In genomic region chr17:46041223-46041622, GRCm38 (mm10) we compare ENCODE assay signal across 9 mouse cellular contexts. TPM values are rescaled to one million over a fixed set of nuclear protein-coding genes. Genes with fewer than 3 reads are reported as not detected.
DNase-seq lines count a peak whose midpoint lies in the region; ATAC-seq and TF ChIP-seq lines count a peak whose summit lies in the region.
"Had no signal": no experiment of that assay in that cellular context is flagged by ENCODE, and none has a peak within 500 bp of the region (broad histone marks: within the 10 kb centered on the region; RNA-seq: fewer than 3 reads in every experiment).

No protein-coding gene starts in this region.

- H3K4me2 ChIP-seq in heart, postnatal 0 days (ENCODE audit: low read depth, low read length): no peak overlapping the region
- no peak overlapping the region for H3K4me2 ChIP-seq in heart, embryonic 12.5 days
- H3K4me2 ChIP-seq in stomach, postnatal 0 days (replicated peaks; ENCODE audit: low read depth): no peak overlapping the region
- no peak overlapping the region for H3K4me2 ChIP-seq in forebrain, embryonic 15.5 days (replicated peaks)
- H3K4me2 ChIP-seq: hindbrain, embryonic 15.5 days had no signal

- no peak for DNase-seq in heart, postnatal 0 days (ENCODE audit: low spot score)
- peak; percentile 68 to 77 for DNase-seq in lung, adult 18-20 months
- peak; percentile 67 for DNase-seq in stomach, postnatal 0 days (ENCODE audit: low spot score)
- DNase-seq in forebrain, embryonic 10.5 days (ENCODE audit: extremely low spot score, low spot score): no peak

- H3K36me3 ChIP-seq in heart, postnatal 0 days (replicated peaks; ENCODE audit: control insufficient read depth, insufficient read depth, low read length): no peaks in the 10 kb centered on the region
- no peaks in the 10 kb centered on the region for H3K36me3 ChIP-seq in heart, embryonic 12.5 days
- H3K36me3 ChIP-seq in stomach, postnatal 0 days (ENCODE audit: control insufficient read depth, insufficient read depth, low read length): no peaks in the 10 kb centered on the region
- H3K36me3 ChIP-seq in forebrain, embryonic 15.5 days: no peaks in the 10 kb centered on the region
- H3K36me3 ChIP-seq in forebrain, embryonic 10.5 days (replicated peaks): no peaks in the 10 kb centered on the region
- H3K36me3 ChIP-seq: hindbrain, embryonic 15.5 days had no signal

- no peak overlapping the region for H3K9ac ChIP-seq in heart, postnatal 0 days (replicated peaks; ENCODE audit: low read depth, low read length)
- no peak overlapping the region for H3K9ac ChIP-seq in heart, embryonic 12.5 days
- H3K9ac ChIP-seq in stomach, postnatal 0 days (ENCODE audit: low read length): no peak overlapping the region
- H3K9ac ChIP-seq in forebrain, embryonic 15.5 days (replicated peaks): no peak overlapping the region
- H3K9ac ChIP-seq: hindbrain, embryonic 15.5 days had no signal

- no peak for TF ChIP-seq POLR2A in cortical plate, adult 2 months (IDR thresholded peaks at IDR 0.05; ENCODE audit: extremely low read depth, insufficient read depth, low read length)

- TF ChIP-seq CTCF in heart, postnatal 0 days (IDR thresholded peaks at IDR 0.05; ENCODE audit: low read depth): peak; percentile 49
- peak; percentile 59 for TF ChIP-seq CTCF in cortical plate, adult 2 months (IDR thresholded peaks at IDR 0.05; ENCODE audit: extremely low read depth, insufficient read depth, low read length)
- TF ChIP-seq CTCF in stomach, postnatal 0 days (IDR thresholded peaks at IDR 0.05; ENCODE audit: low read depth): peak; percentile 81

- no peak for TF ChIP-seq EP300 in heart, postnatal 0 days (IDR thresholded peaks at IDR 0.05; ENCODE audit: low read depth)
- no peak for TF ChIP-seq EP300 in stomach, postnatal 0 days (optimal IDR thresholded peaks at IDR 0.05)

- no peak overlapping the region for H3K4me3 ChIP-seq in heart, postnatal 0 days (ENCODE audit: low read depth, low read length)
- no peak overlapping the region for H3K4me3 ChIP-seq in heart, embryonic 12.5 days
- no peak overlapping the region for H3K4me3 ChIP-seq in cortical plate, adult 2 months (ENCODE audit: insufficient read depth, low read length)
- no peak overlapping the region for H3K4me3 ChIP-seq in stomach, postnatal 0 days (ENCODE audit: low read depth, low read length)
- H3K4me3 ChIP-seq in forebrain, embryonic 15.5 days: no peak overlapping the region
- no peak overlapping the region for H3K4me3 ChIP-seq in forebrain, embryonic 10.5 days
- H3K4me3 ChIP-seq: hindbrain, embryonic 15.5 days had no signal

- no peaks in the 10 kb centered on the region for H3K27me3 ChIP-seq in heart, postnatal 0 days (ENCODE audit: control insufficient read depth, insufficient read depth, low read length)
- 0 out of 2 replicates have a peak, but pooled peaks cover 5% of the 10 kb centered on the region for H3K27me3 ChIP-seq in heart, embryonic 12.5 days (replicated peaks)
- H3K27me3 ChIP-seq in stomach, postnatal 0 days (ENCODE audit: control insufficient read depth, insufficient read depth, low read length): no peaks in the 10 kb centered on the region
- no peaks in the 10 kb centered on the region for H3K27me3 ChIP-seq in forebrain, embryonic 15.5 days
- H3K27me3 ChIP-seq in forebrain, embryonic 10.5 days (ENCODE audit: poor library complexity, severe bottlenecking): no peaks in the 10 kb centered on the region
- H3K27me3 ChIP-seq: hindbrain, embryonic 15.5 days had no signal

- WGBS in heart, postnatal 0 days: 61% methylated on average over 5 of the region's 5 CpGs
- 69% methylated on average over 5 of the region's 5 CpGs for WGBS in heart, embryonic 12.5 days
- WGBS in stomach, postnatal 0 days: 61% methylated on average over 5 of the region's 5 CpGs
- 51% methylated on average over 5 of the region's 5 CpGs for WGBS in forebrain, embryonic 15.5 days
- 69% methylated on average over 5 of the region's 5 CpGs for WGBS in forebrain, embryonic 10.5 days

- ATAC-seq in heart, postnatal 0 days (ENCODE audit: insufficient read depth, low read depth): no peak
- no peak; the same call in 1 of the 2 replicates for ATAC-seq in heart, embryonic 12.5 days (ENCODE audit: insufficient number of reproducible peaks, low FRiP score)
- peak; percentile 51 for ATAC-seq in CD4-positive, CD25-positive, alpha-beta regulatory T cell, adult 4 months
- 0 out of 2 replicates have a peak, but pooled peaks have one; percentile 44 for ATAC-seq in stomach, postnatal 0 days (ENCODE audit: low FRiP score, low TSS enrichment)
- no peak for ATAC-seq in forebrain, embryonic 15.5 days (replicated peaks)

- no peaks in the 10 kb centered on the region for H3K9me3 ChIP-seq in heart, postnatal 0 days (replicated peaks; ENCODE audit: control insufficient read depth, low read length)
- H3K9me3 ChIP-seq in heart, embryonic 12.5 days (replicated peaks): no peaks in the 10 kb centered on the region
- H3K9me3 ChIP-seq in stomach, postnatal 0 days (ENCODE audit: control insufficient read depth, low read length): no peaks in the 10 kb centered on the region
- H3K9me3 ChIP-seq in forebrain, embryonic 15.5 days: no peaks in the 10 kb centered on the region
- no peaks in the 10 kb centered on the region for H3K9me3 ChIP-seq in forebrain, embryonic 10.5 days
- H3K9me3 ChIP-seq: hindbrain, embryonic 15.5 days had no signal

- H3K27ac ChIP-seq in heart, postnatal 0 days (ENCODE audit: low read depth): no peak overlapping the region
- no peak overlapping the region for H3K27ac ChIP-seq in heart, embryonic 12.5 days (ENCODE audit: poor library complexity, severe bottlenecking)
- no peak overlapping the region for H3K27ac ChIP-seq in cortical plate, adult 2 months (ENCODE audit: insufficient read depth, low read length)
- H3K27ac ChIP-seq in stomach, postnatal 0 days (replicated peaks): no peak overlapping the region
- no peak overlapping the region for H3K27ac ChIP-seq in forebrain, embryonic 15.5 days (replicated peaks)
- H3K27ac ChIP-seq in forebrain, embryonic 10.5 days: no peak overlapping the region
- H3K27ac ChIP-seq: hindbrain, embryonic 15.5 days had no signal

- no peaks in the 10 kb centered on the region for H3K4me1 ChIP-seq in heart, postnatal 0 days (ENCODE audit: control insufficient read depth, insufficient read depth)
- H3K4me1 ChIP-seq in heart, embryonic 12.5 days (replicated peaks): peaks cover 12% of the 10 kb centered on the region
- H3K4me1 ChIP-seq in cortical plate, adult 2 months (ENCODE audit: control insufficient read depth, insufficient read depth, low read length): no peaks in the 10 kb centered on the region
- no peaks in the 10 kb centered on the region; the same call in none of the 2 replicates for H3K4me1 ChIP-seq in stomach, postnatal 0 days (replicated peaks; ENCODE audit: control insufficient read depth, insufficient read depth)
- H3K4me1 ChIP-seq in forebrain, embryonic 15.5 days: no peaks in the 10 kb centered on the region
- no peaks in the 10 kb centered on the region for H3K4me1 ChIP-seq in forebrain, embryonic 10.5 days
- H3K4me1 ChIP-seq: hindbrain, embryonic 15.5 days had no signal

RNA-seq across cellular contexts. Expression of gene Vegfa, which starts 9.1 kb away (rescaled TPM):
- 122 and 224 TPM in 2 replicates for total RNA-seq in heart, postnatal 0 days (2014; rRNA removed; ENCODE audit: low replicate concordance)
- 5.0 and 5.2 TPM in 2 replicates for polyA plus RNA-seq in heart, postnatal 0 days (2015; fragmentation: Nextera tagmentation; extraction: Ambion mirVana)
- polyA plus RNA-seq in heart, embryonic 12.5 days (2016; fragmentation: Nextera tagmentation; extraction: Ambion mirVana): 6.5 and 6.9 TPM in 2 replicates
- polyA plus RNA-seq in CD4-positive, CD25-positive, alpha-beta regulatory T cell, adult 4 months (2017; shearing (Covaris generic)): not detected
- 138 and 164 TPM in 2 replicates for polyA plus RNA-seq in cortical plate, adult 2 months (2012; rRNA removed)
- 2.4 and 3.1 TPM in 2 replicates for polyA plus RNA-seq in stomach, postnatal 0 days (2015; fragmentation: Nextera tagmentation; extraction: Ambion mirVana)
- polyA plus RNA-seq in forebrain, embryonic 15.5 days (2015; fragmentation: Nextera tagmentation; extraction: Ambion mirVana): 3.1 and 3.6 TPM in 2 replicates
- polyA plus RNA-seq in forebrain, embryonic 10.5 days (2016; fragmentation: Nextera tagmentation; extraction: Ambion mirVana): 2.4 and 2.5 TPM in 2 replicates

Comparison
In these comparisons a context has a peak if more than half of its experiments do, and no peak if none do; other contexts are left out.
1. ATAC-seq: peak in CD4-positive, CD25-positive, alpha-beta regulatory T cell, adult 4 months (single experiment) and stomach, postnatal 0 days (single experiment); none in heart, postnatal 0 days (single experiment), heart, embryonic 12.5 days (single experiment) and forebrain, embryonic 15.5 days (single experiment).
2. DNase-seq: peak in lung, adult 18-20 months (2 of 2) and stomach, postnatal 0 days (single experiment); none in heart, postnatal 0 days (single experiment) and forebrain, embryonic 10.5 days (single experiment).
3. RNA of gene Vegfa, which starts 9.1 kb away (polyA plus RNA-seq): 138 to 164 TPM in cortical plate, adult 2 months; 6.5 to 6.9 TPM in heart, embryonic 12.5 days, 5.0 to 5.2 TPM in heart, postnatal 0 days, 3.1 to 3.6 TPM in forebrain, embryonic 15.5 days, 2.4 to 3.1 TPM in stomach, postnatal 0 days, 2.4 to 2.5 TPM in forebrain, embryonic 10.5 days and not detected in CD4-positive, CD25-positive, alpha-beta regulatory T cell, adult 4 months; every median in the first group is over 10 times any median in the second.
4. Peak in every context shown above with its lines, with median percentiles within 50 percentile points of each other: CTCF ChIP-seq.